Comparison of ENCODE assay signal across 8 mouse cellular contexts in the genomic region with DNA sequence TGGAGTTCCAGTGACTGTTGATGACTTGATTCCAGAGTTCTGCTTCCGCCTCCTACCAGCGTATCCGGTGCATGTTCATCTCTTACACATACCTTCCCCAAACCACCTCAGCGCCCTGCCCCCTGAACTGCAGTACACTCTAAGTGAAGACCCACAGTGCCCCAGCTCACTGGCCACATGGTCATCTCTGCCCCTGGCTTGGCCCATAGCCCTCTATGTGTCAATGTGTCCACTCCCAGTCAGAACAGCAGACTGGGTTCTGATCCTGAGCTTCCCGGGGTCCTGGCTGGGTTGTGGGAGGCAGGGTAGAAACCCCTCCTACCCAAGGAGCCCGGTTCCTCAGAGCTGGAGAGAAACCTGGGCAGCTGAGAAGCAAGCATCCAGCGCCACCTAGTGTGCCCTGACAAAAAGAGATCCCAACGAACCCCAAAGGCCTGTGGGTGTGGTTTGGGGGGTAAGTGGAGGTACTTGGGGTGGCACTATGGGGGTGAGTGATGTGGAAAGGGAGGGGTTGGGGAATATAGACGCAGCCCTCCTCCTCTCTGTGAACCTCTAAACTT. TPM values are rescaled to one million over a fixed set of nuclear protein-coding genes. Genes with fewer than 3 reads are reported as not detected.
DNase-seq lines count a peak whose midpoint lies in the region; ATAC-seq and TF ChIP-seq lines count a peak whose summit lies in the region.

No protein-coding gene starts in this region.

- H3K9me3 ChIP-seq in G1E (replicated peaks): no peaks in the 10 kb centered on the region

- H3K4me3 ChIP-seq in G1E (ENCODE audit: low read depth, low read length): no peak overlapping the region
- no peak overlapping the region for H3K4me3 ChIP-seq in bone marrow, adult 2 months (replicated peaks; ENCODE audit: control insufficient read depth, low read depth, low read length)

- H3K4me1 ChIP-seq in G1E (ENCODE audit: insufficient read depth, low read depth, low read length): peaks cover 48% of the 10 kb centered on the region
- peaks cover 2% of the 10 kb centered on the region for H3K4me1 ChIP-seq in bone marrow, adult 2 months (ENCODE audit: control insufficient read depth, insufficient read depth, low read length)

- ATAC-seq in G1E (ENCODE audit: extremely low read depth, insufficient number of reproducible peaks, low FRiP score, poor library complexity, severe bottlenecking): no peak
- ATAC-seq in erythroid progenitor cell, adult 5-6 weeks (replicated peaks; ENCODE audit: low FRiP score, poor library complexity, severe bottlenecking): no peak

- intact Hi-C loops in left cerebral cortex, postnatal 14 days (cut with DNase I): loop anchor here (1.0 to 5.0 kb wide), 2 partner anchors 42 to 124 kb away; a partner anchor contains a TSS

- no peak for TF ChIP-seq CTCF in G1E (IDR thresholded peaks at IDR 0.05; ENCODE audit: low read depth, low read length)
- TF ChIP-seq CTCF in bone marrow, adult 2 months (IDR thresholded peaks at IDR 0.05; ENCODE audit: control insufficient read depth, insufficient read depth, low read length): peak; percentile 62

- WGBS in bone marrow, adult 2 months: 15% methylated on average over 9 of the region's 9 CpGs

- peak; percentile 61 for DNase-seq in left cerebral cortex, adult 11 months (ENCODE audit: low spot score)
- DNase-seq in left cerebral cortex, adult 8-10 months (ENCODE audit: low spot score in 2 of 2): no peak
- peak; percentile 58 for DNase-seq in G1E (ENCODE audit: low spot score)
- DNase-seq in frontal cortex, postnatal 25 days (ENCODE audit: low spot score in 2 of 2): peak; percentile 50 to 66
- peak; percentile 80 to 81 for DNase-seq in left cerebral cortex, postnatal 14 days (ENCODE audit: low spot score in 2 of 2)
- DNase-seq in right cerebral cortex, adult 2 months (ENCODE audit: low spot score in 2 of 2): peak; percentile 74 to 77

- H3K36me3 ChIP-seq in G1E (replicated peaks): no peaks in the 10 kb centered on the region

- peaks cover 47% of the 10 kb centered on the region for H3K27me3 ChIP-seq in G1E (ENCODE audit: insufficient read depth, low read length)

- H3K27ac ChIP-seq in bone marrow, adult 2 months (ENCODE audit: control insufficient read depth, insufficient read depth, low read depth, low read length, poor library complexity): no peak overlapping the region

- no peak for TF ChIP-seq POLR2A in bone marrow, adult 2 months (IDR thresholded peaks at IDR 0.05; ENCODE audit: borderline replicate concordance, control insufficient read depth, low read depth, low read length)

RNA-seq across cellular contexts. Expression of a gene that starts 3.1 kb away (rescaled TPM):
- total RNA-seq in left cerebral cortex, adult 8-10 months (2022): 1 to 10 TPM in 2 of 4 experiments, under 1 TPM in 2; 0.65 to 1.7 (median 0.96) TPM
- not detected in 2 replicates for total RNA-seq in G1E (2014; fragmentation: Nextera tagmentation)
- total RNA-seq in G1E (2017): 0.12 TPM in 1 of 2 replicates, not detected in the other
- not detected in 2 replicates for polyA plus RNA-seq in G1E (2012)
- polyA plus RNA-seq in bone marrow, adult 2 months (2011; ENCODE audit: insufficient read depth, insufficient read length, low replicate concordance, missing spikeins): not detected in 2 replicates
- total RNA-seq in left cerebral cortex, postnatal 14 days (2021): 1 to 10 TPM in 1 of 2 experiments, under 1 TPM in 1; 0.78 to 1.0 TPM
- total RNA-seq in erythroid progenitor cell, adult 5-6 weeks (2015; ENCODE audit: low replicate concordance): not detected in 2 replicates
- total RNA-seq in erythroid progenitor cell, adult 5-6 weeks (2017; ENCODE audit: low replicate concordance): not detected in 2 replicates

RNA-seq across cellular contexts. Expression of a gene that starts 5.7 kb away (rescaled TPM):
- 10 to 100 TPM in 2 of 4 experiments, 1 to 10 TPM in 2; 8.2 to 16.6 (median 12.1) TPM for total RNA-seq in left cerebral cortex, adult 8-10 months (2022)
- total RNA-seq in G1E (2014; fragmentation: Nextera tagmentation): not detected in 2 replicates
- total RNA-seq in G1E (2017): 0.23 TPM in 1 of 2 replicates, not detected in the other
- 0.13 TPM in 1 of 2 replicates, not detected in the other for polyA plus RNA-seq in G1E (2012)
- polyA plus RNA-seq in bone marrow, adult 2 months (2011; ENCODE audit: insufficient read depth, insufficient read length, low replicate concordance, missing spikeins): 6.5 and 15.6 TPM in 2 replicates
- total RNA-seq in left cerebral cortex, postnatal 14 days (2021): 10 to 100 TPM in 1 of 2 experiments, 1 to 10 TPM in 1; 8.8 to 13.1 TPM
- not detected in 2 replicates for total RNA-seq in erythroid progenitor cell, adult 5-6 weeks (2015; ENCODE audit: low replicate concordance)
- not detected in 2 replicates for total RNA-seq in erythroid progenitor cell, adult 5-6 weeks (2017; ENCODE audit: low replicate concordance)

RNA-seq across cellular contexts. Expression of a gene that starts 11.0 kb away (rescaled TPM):
- 10 to 100 TPM in 2 of 4 experiments, 1 to 10 TPM in 2; 8.5 to 11.1 (median 9.9) TPM for total RNA-seq in left cerebral cortex, adult 8-10 months (2022)
- total RNA-seq in G1E (2014; fragmentation: Nextera tagmentation) (2.2 and 7.4 TPM in 2 replicates), G1E (2017) (2.7 and 3.0 TPM in 2 replicates)
- polyA plus RNA-seq in G1E (2012): 7.5 and 9.1 TPM in 2 replicates
- 2.4 and 2.7 TPM in 2 replicates for polyA plus RNA-seq in bone marrow, adult 2 months (2011; ENCODE audit: insufficient read depth, insufficient read length, low replicate concordance, missing spikeins)
- 10 to 100 TPM; 10.7 to 11.1 TPM for total RNA-seq in left cerebral cortex, postnatal 14 days (2021)
- 2.2 and 3.4 TPM in 2 replicates for total RNA-seq in erythroid progenitor cell, adult 5-6 weeks (2015; ENCODE audit: low replicate concordance)
- 1.3 and 2.4 TPM in 2 replicates for total RNA-seq in erythroid progenitor cell, adult 5-6 weeks (2017; ENCODE audit: low replicate concordance)

RNA-seq across cellular contexts. Expression of a gene that starts 23.0 kb away (rescaled TPM):
- 1 to 10 TPM; 2.0 to 2.6 (median 2.3) TPM for total RNA-seq in left cerebral cortex, adult 8-10 months (2022)
- total RNA-seq in G1E (2014; fragmentation: Nextera tagmentation): not detected in 2 replicates
- total RNA-seq in G1E (2017): 0.05 TPM in 1 of 2 replicates, not detected in the other
- polyA plus RNA-seq in G1E (2012): not detected in 2 replicates
- 0.97 and 2.4 TPM in 2 replicates for polyA plus RNA-seq in bone marrow, adult 2 months (2011; ENCODE audit: insufficient read depth, insufficient read length, low replicate concordance, missing spikeins)
- 1 to 10 TPM; 2.0 to 3.2 TPM for total RNA-seq in left cerebral cortex, postnatal 14 days (2021)
- total RNA-seq in erythroid progenitor cell, adult 5-6 weeks (2015; ENCODE audit: low replicate concordance): not detected in 2 replicates
- total RNA-seq in erythroid progenitor cell, adult 5-6 weeks (2017; ENCODE audit: low replicate concordance): 0.39 TPM in 1 of 2 replicates, not detected in the other

RNA-seq across cellular contexts. Expression of a gene that starts 31.1 kb away (rescaled TPM):
- total RNA-seq in left cerebral cortex, adult 8-10 months (2022): 10 to 100 TPM; 35.7 to 40.8 (median 38.3) TPM
- total RNA-seq in G1E (2014; fragmentation: Nextera tagmentation) (10.9 and 14.3 TPM in 2 replicates), G1E (2017) (18.5 and 20.0 TPM in 2 replicates)
- polyA plus RNA-seq in G1E (2012): 22.9 and 28.4 TPM in 2 replicates
- polyA plus RNA-seq in bone marrow, adult 2 months (2011; ENCODE audit: insufficient read depth, insufficient read length, low replicate concordance, missing spikeins): 16.8 and 32.3 TPM in 2 replicates
- total RNA-seq in left cerebral cortex, postnatal 14 days (2021): 10 to 100 TPM; 24.9 to 27.2 TPM
- 4.6 and 8.3 TPM in 2 replicates for total RNA-seq in erythroid progenitor cell, adult 5-6 weeks (2015; ENCODE audit: low replicate concordance)
- 5.6 and 7.6 TPM in 2 replicates for total RNA-seq in erythroid progenitor cell, adult 5-6 weeks (2017; ENCODE audit: low replicate concordance)

Comparison
In these comparisons a context has a peak if more than half of its experiments do, and no peak if none do; other contexts are left out.
1. DNase-seq: peak in left cerebral cortex, adult 11 months (single experiment), G1E (single experiment), frontal cortex, postnatal 25 days (2 of 2), left cerebral cortex, postnatal 14 days (2 of 2) and right cerebral cortex, adult 2 months (2 of 2); none in left cerebral cortex, adult 8-10 months (0 of 2).
2. RNA of a gene that starts 5.7 kb away (total RNA-seq): 8.2 to 16.6 TPM in left cerebral cortex, adult 8-10 months and 8.8 to 13.1 TPM in left cerebral cortex, postnatal 14 days; 0.23 TPM in G1E and not detected in erythroid progenitor cell, adult 5-6 weeks; every median in the first group is over 4 times any median in the second.